Mouse (Mus musculus): ENCODE data around the gene Clrn3. TPM values are rescaled to one million over a fixed set of nuclear protein-coding genes. Genes with fewer than 3 reads are reported as not detected.
"Not testable (repeated sequence)": the region's sequence is repeated elsewhere in the genome, so short reads cannot be mapped to it uniquely, and the experiment has no call there.

Clrn3 gene
- total RNA-seq (2014; rRNA removed): not detected in 2 replicates
- polyA plus RNA-seq (2015; fragmentation: Nextera tagmentation; extraction: Ambion mirVana): not detected in 2 replicates

DNA sequence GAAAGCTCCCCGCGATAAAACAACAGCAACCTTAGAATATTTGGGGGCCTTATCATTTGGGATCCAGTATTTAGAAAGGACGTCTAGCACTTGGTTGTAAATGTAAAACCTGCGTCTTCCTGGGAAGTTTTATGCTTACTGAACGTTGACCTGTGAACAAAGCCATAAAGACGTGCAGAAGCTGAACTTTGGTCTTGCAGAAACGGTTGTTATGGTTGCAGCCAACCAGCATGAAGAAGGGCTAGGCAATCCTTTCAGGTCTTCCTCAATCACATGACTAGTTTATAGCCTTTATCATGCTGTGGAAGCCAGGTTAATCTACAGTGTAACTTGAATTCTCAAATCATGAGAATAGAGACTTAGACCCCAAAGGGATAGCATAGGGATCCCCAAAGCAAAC, at the start of gene Clrn3:
Gene Clrn3, minus strand, starts transcription at position 140 of the 400 bp plus-strand sequence.
- H3K27me3 ChIP-seq (ENCODE audit: insufficient read depth, low read length): no peaks in the 10 kb centered on the region
- H3K9ac ChIP-seq (replicated peaks; ENCODE audit: low read length): no peak within 1 kb of the TSS
- 86% methylated on average over 7 of the region's 7 CpGs for WGBS
- H3K36me3 ChIP-seq (ENCODE audit: insufficient read depth, low read length): no peaks in the 10 kb centered on the region
- DNase-seq (ENCODE audit: low spot score): no peak
- no peak within 1 kb of the TSS for H3K4me3 ChIP-seq (ENCODE audit: low read length)
- ATAC-seq: no peak
- TF ChIP-seq CTCF (IDR thresholded peaks at IDR 0.05; ENCODE audit: low read depth): no peak
- H3K9me3 ChIP-seq (ENCODE audit: low read length): no peaks in the 10 kb centered on the region
- H3K4me2 ChIP-seq (ENCODE audit: low read depth, low read length): no peak within 1 kb of the TSS
- H3K27ac ChIP-seq: no peak within 1 kb of the TSS
- no peaks in the 10 kb centered on the region for H3K4me1 ChIP-seq (ENCODE audit: insufficient read depth, low read length)

DNA sequence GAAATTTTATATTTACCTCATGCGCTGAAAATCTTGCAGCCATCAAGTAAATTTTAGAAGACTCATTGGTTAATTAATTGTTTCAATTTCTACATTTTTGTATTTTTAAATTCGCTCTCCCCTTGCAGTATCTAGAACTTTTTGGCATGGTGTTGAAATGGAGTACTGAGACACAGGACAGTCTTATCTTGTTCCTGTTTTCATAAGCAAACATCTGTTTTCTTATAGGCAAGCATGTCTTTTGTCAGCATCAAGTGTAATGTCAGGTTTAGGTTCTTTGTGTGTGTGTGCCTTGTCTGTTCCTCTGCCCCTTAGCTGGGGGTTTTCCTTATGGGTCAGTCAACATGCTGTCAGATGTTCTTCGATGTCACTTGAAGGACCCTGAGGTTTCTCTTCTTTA, 47.9 kb upstream of the Clrn3 start:
- H3K36me3 ChIP-seq (ENCODE audit: insufficient read depth, low read length): no peaks in the 10 kb centered on the region
- ATAC-seq: no peak
- DNase-seq (ENCODE audit: low spot score): no peak
- H3K4me1 ChIP-seq (ENCODE audit: insufficient read depth, low read length): peaks cover 5% of the 10 kb centered on the region; the same call in 1 of the 2 replicates
- H3K4me3 ChIP-seq (ENCODE audit: low read length): no peak overlapping the region
- H3K27ac ChIP-seq: no peak overlapping the region
- 90% methylated on average over 3 of the region's 3 CpGs for WGBS
- no peak for TF ChIP-seq CTCF (IDR thresholded peaks at IDR 0.05; ENCODE audit: low read depth)
- no peak overlapping the region for H3K4me2 ChIP-seq (ENCODE audit: low read depth, low read length)
- H3K9ac ChIP-seq (replicated peaks; ENCODE audit: low read length): no peak overlapping the region
- no peaks in the 10 kb centered on the region for H3K27me3 ChIP-seq (ENCODE audit: insufficient read depth, low read length)
- H3K9me3 ChIP-seq (ENCODE audit: low read length): no peaks in the 10 kb centered on the region

DNA sequence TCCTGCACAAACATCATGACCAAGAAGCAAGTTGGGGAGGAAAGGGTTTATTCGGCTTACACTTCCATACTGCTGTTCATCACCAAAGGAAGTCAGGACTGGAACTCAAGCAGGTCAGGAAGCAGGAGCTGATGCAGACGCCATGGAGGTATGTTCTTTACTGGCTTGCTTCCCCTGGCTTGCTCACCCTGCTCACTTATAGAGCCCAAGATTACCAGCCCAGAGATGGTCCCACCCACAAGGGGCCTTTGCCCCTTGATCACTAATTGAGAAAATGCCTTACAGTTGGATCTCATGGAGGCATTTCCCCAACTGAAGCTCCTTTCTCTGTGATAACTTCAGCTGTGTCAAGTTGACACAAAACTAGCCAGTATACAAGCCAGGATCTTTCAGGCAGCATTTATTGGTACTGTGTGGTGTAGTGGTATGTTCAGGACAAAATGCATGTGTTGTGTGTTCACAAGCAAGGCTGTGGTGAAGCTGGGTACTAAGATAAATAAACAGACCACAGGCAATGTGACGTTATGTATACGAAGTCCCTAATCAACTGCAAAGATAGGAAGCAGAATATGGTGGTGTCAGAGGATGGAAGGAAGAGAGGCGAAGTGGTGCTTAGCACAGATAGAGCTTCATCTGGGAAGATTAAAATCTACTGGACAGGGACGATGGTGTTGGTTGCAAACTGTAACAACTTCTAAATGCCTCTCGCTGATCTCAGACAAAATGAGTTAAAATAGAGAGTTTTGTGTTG, 47.0 kb upstream of the Clrn3 start:
- H3K9me3 ChIP-seq (ENCODE audit: low read length); H3K27me3 ChIP-seq (ENCODE audit: insufficient read depth, low read length); H3K36me3 ChIP-seq (ENCODE audit: insufficient read depth, low read length); H3K4me2 ChIP-seq (ENCODE audit: low read depth, low read length); ATAC-seq; H3K9ac ChIP-seq (replicated peaks; ENCODE audit: low read length); DNase-seq (ENCODE audit: low spot score); H3K4me1 ChIP-seq (ENCODE audit: insufficient read depth, low read length); H3K4me3 ChIP-seq (ENCODE audit: low read length); H3K27ac ChIP-seq: not testable (repeated sequence)
- 91% methylated on average over 7 of the region's 7 CpGs for WGBS

DNA sequence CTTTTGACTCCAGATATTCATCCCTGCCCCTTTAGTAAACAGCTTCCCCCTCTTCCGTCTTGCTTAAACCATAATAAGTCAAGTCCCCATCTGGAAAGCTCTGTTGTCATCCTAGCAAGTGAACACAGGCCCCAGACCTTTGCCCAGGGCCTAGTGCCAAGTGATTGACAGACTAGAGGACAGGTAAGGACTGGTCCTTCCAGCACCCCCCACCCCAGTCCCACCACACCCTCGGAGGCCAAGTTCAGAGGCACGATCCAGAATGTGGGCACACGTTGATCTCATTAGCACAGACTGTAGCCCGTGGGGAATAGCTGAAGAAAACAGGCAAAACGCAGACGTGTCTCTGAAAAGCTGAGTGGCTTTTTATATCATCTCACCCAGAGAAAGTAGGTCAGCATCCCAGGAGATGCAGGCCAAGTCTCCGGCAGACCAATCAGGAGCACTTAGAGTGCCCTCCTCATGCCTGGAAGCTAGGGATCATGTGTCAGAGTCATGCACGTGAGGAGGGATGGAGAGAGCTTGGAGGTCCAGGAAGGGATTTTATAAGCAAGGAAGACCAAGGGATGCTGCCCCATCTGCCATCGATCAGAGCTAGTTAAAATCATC, 43.6 kb upstream of the Clrn3 start:
- no peak overlapping the region for H3K4me3 ChIP-seq (ENCODE audit: low read length)
- ATAC-seq (peak; percentile 64), DNase-seq (ENCODE audit: low spot score) (peak; percentile 52)
- H3K4me1 ChIP-seq (ENCODE audit: insufficient read depth, low read length): peaks cover 5% of the 10 kb centered on the region; the same call in 1 of the 2 replicates
- peak overlapping the region; percentile 54; the same call in 1 of the 2 replicates for H3K27ac ChIP-seq
- no peak for TF ChIP-seq CTCF (IDR thresholded peaks at IDR 0.05; ENCODE audit: low read depth)
- H3K9me3 ChIP-seq (ENCODE audit: low read length): no peaks in the 10 kb centered on the region
- H3K9ac ChIP-seq (replicated peaks; ENCODE audit: low read length): no peak overlapping the region
- no peaks in the 10 kb centered on the region for H3K36me3 ChIP-seq (ENCODE audit: insufficient read depth, low read length)
- H3K4me2 ChIP-seq (ENCODE audit: low read depth, low read length): no peak overlapping the region
- 49% methylated on average over 10 of the region's 10 CpGs for WGBS
- no peaks in the 10 kb centered on the region for H3K27me3 ChIP-seq (ENCODE audit: insufficient read depth, low read length)

DNA sequence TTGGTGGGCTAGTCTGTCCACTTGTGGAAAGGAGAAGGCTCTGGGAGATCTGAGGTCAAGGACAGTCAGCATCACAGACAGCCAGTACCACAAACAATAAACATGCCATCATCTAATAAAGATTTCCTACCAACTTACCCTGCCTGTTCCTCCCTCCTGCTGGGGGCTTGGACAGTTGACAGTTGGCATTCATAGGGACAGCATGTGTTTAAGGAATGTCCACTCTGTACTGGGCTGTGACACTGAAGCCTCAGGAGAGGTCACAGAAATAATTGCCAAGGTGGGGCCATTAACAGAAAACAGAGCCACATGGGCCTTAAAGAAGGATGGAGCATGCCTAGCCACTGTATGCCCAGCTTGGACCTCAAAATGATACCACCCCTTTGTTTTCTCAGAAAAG, 42.9 kb upstream of the Clrn3 start:
- no peaks in the 10 kb centered on the region for H3K36me3 ChIP-seq (ENCODE audit: insufficient read depth, low read length)
- H3K4me2 ChIP-seq (ENCODE audit: low read depth, low read length): no peak overlapping the region
- ATAC-seq (no peak), DNase-seq (ENCODE audit: low spot score) (no peak)
- H3K4me3 ChIP-seq (ENCODE audit: low read length): no peak overlapping the region
- H3K27ac ChIP-seq: no peak overlapping the region
- no peaks in the 10 kb centered on the region for H3K27me3 ChIP-seq (ENCODE audit: insufficient read depth, low read length)
- no peak for TF ChIP-seq CTCF (IDR thresholded peaks at IDR 0.05; ENCODE audit: low read depth)
- no peaks in the 10 kb centered on the region for H3K9me3 ChIP-seq (ENCODE audit: low read length)
- H3K4me1 ChIP-seq (ENCODE audit: insufficient read depth, low read length): peaks cover 5% of the 10 kb centered on the region; the same call in 1 of the 2 replicates
- no peak overlapping the region for H3K9ac ChIP-seq (replicated peaks; ENCODE audit: low read length)

DNA sequence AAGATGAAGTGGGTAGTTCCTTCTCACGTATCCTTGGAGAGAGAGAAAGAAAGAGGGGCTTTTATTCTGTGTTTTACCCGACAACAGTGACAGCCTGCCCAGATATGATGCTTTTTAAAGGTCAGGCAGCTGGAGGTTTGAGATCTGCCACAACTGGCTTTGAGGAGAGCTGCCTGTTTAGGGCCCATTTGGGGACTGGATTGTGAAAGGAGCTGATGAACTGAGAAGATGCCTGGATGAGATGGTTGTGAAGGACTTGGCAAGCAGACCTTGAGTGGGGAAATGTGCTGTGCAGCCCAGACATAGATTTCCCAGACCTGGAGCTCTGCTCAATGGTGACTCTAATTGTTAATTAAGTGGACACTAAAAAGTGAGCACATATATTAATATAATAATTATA, 40.1 kb upstream of the Clrn3 start:
- ATAC-seq (no peak), DNase-seq (ENCODE audit: low spot score) (no peak)
- Histone ChIP-seq H3K9me3 (ENCODE audit: low read length) (no peaks in the 10 kb centered on the region), H3K4me1 (ENCODE audit: insufficient read depth, low read length) (peaks cover 5% of the 10 kb centered on the region; the same call in 1 of the 2 replicates), H3K4me3 (ENCODE audit: low read length) (no peak overlapping the region), H3K27ac (no peak overlapping the region), H3K27me3 (ENCODE audit: insufficient read depth, low read length) (no peaks in the 10 kb centered on the region), H3K9ac (replicated peaks; ENCODE audit: low read length) (no peak overlapping the region), H3K4me2 (ENCODE audit: low read depth, low read length) (no peak overlapping the region), H3K36me3 (ENCODE audit: insufficient read depth, low read length) (no peaks in the 10 kb centered on the region)
- no peak for TF ChIP-seq CTCF (IDR thresholded peaks at IDR 0.05; ENCODE audit: low read depth)
- 49% methylated on average over 2 of the region's 2 CpGs for WGBS

DNA sequence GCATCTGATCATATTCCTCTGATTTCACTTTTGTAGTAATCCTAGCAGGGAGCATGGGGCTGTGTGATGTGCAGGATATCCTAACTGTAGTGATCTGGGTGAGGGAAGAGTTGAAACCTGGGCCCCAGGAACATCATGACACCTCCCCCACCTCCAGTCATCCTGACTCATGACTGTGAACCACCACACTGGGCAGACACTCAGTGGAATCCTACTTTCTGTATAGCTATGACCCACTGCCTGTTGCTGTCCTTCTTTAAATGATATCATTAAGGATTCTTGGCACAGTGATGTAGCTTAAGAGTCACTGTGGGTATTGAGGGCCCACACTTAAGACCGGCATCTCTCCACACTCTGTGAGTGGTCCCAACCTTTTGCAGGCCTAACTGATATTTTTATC, 39.1 kb upstream of the Clrn3 start:
- WGBS: 86% methylated on average over 1 of the region's 1 CpGs
- Histone ChIP-seq H3K27ac (no peak overlapping the region), H3K27me3 (ENCODE audit: insufficient read depth, low read length) (no peaks in the 10 kb centered on the region), H3K4me2 (ENCODE audit: low read depth, low read length) (no peak overlapping the region), H3K4me3 (ENCODE audit: low read length) (no peak overlapping the region), H3K4me1 (ENCODE audit: insufficient read depth, low read length) (peaks cover 5% of the 10 kb centered on the region; the same call in 1 of the 2 replicates), H3K9ac (replicated peaks; ENCODE audit: low read length) (no peak overlapping the region), H3K36me3 (ENCODE audit: insufficient read depth, low read length) (no peaks in the 10 kb centered on the region), H3K9me3 (ENCODE audit: low read length) (no peaks in the 10 kb centered on the region)
- ATAC-seq (no peak), DNase-seq (ENCODE audit: low spot score) (no peak)
- no peak for TF ChIP-seq CTCF (IDR thresholded peaks at IDR 0.05; ENCODE audit: low read depth)

Measured in hindbrain, postnatal 0 days (tissue).